Mouse (Mus musculus) frontal cortex, postnatal 25 days (tissue): Measurements from ENCODE around the gene Fmo2.

Experiments
- DNase-seq, 2 experiments: peaks; one replicate each; pipeline ENCODE4 v3.0.0; 2022; ENCODE audit warnings: low spot score in 2 of 2

The Fmo2 gene

GRCm38 (mm10) chr1:162897838-162898811 lies at the start of gene Fmo2:
Gene Fmo2 (minus strand): TSS chr1:162898726.
- no peak for DNase-seq

- DNase-seq = no peak
Observed at GRCm38 (mm10) chr1:162947934-162948333, 49.4 kb upstream of the Fmo2 start.

- no peak for DNase-seq
Observed at GRCm38 (mm10) chr1:162946837-162947558, 48.5 kb upstream of the Fmo2 start.

- DNase-seq = no peak
Observed at GRCm38 (mm10) chr1:162943700-162944099, 45.2 kb upstream of the Fmo2 start.

GRCm38 (mm10) chr1:162938696-162939351 lies 40.3 kb upstream of the Fmo2 start:
- no peak for DNase-seq

GRCm38 (mm10) chr1:162937970-162938695 lies 39.6 kb upstream of the Fmo2 start:
- no peak for DNase-seq

- no peak for DNase-seq
Observed at GRCm38 (mm10) chr1:162937415-162937814, 38.9 kb upstream of the Fmo2 start, which contains the start of gene Fmo6. Gene Fmo6 (minus strand): TSS chr1:162937515.

GRCm38 (mm10) chr1:162934374-162935012 lies 36.0 kb upstream of the Fmo2 start:
- no peak for DNase-seq

- no peak for DNase-seq
Observed at GRCm38 (mm10) chr1:162932386-162932785, 33.9 kb upstream of the Fmo2 start.

GRCm38 (mm10) chr1:162931880-162932279 lies 33.4 kb upstream of the Fmo2 start:
- no peak for DNase-seq

- DNase-seq = no peak
Observed at GRCm38 (mm10) chr1:162931310-162931875, 32.9 kb upstream of the Fmo2 start.

- no peak for DNase-seq
Observed at GRCm38 (mm10) chr1:162930631-162931030, 32.1 kb upstream of the Fmo2 start.

GRCm38 (mm10) chr1:162929146-162929545 lies 30.6 kb upstream of the Fmo2 start:
- DNase-seq = no peak

GRCm38 (mm10) chr1:162925121-162925520 lies 26.6 kb upstream of the Fmo2 start:
- no peak for DNase-seq

- DNase-seq = no peak
Observed at GRCm38 (mm10) chr1:162916661-162917060, 18.1 kb upstream of the Fmo2 start.

- no peak for DNase-seq
Observed at GRCm38 (mm10) chr1:162914932-162915556, 16.5 kb upstream of the Fmo2 start.

GRCm38 (mm10) chr1:162912085-162912484 lies 13.6 kb upstream of the Fmo2 start:
- DNase-seq = no peak

- no peak for DNase-seq
Observed at GRCm38 (mm10) chr1:162901879-162902278, 3.4 kb upstream of the Fmo2 start.

- peak; percentile 41 to 66 for DNase-seq
Observed at GRCm38 (mm10) chr1:162895900-162896299, 2.6 kb downstream of the Fmo2 start.

- DNase-seq = no peak
Observed at GRCm38 (mm10) chr1:162893014-162893413, 5.5 kb downstream of the Fmo2 start.
